Mouse (Mus musculus): ENCODE results near the gene Grin3b.

DNA sequence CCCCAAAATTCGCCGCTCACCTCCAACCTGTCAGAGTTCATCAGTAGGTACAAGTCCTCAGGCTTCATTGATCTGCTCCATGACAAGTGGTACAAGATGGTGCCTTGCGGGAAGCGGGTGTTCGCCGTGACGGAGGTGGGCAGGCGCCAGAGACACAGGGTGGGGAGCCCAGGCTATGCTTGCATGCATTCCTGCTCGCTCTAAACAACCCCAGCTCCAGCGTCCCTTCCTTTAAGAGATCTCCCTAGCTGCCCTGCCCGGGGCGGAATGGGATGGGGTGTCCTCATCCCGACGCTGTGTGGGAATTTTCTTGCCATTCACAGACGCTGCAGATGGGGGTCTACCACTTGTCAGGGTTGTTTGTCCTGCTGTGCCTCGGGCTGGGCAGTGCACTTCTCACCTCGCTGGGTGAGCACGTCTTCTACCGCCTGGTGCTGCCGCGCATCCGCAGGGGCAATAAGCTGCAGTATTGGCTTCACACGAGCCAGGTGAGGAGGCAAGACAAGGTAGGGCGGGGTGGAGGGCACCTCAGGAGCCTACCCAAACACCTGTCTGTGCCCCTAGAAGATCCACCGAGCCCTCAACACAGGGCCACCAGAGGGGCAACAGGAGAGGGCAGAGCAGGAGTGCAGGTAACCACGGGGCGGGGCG is 5.7 kb downstream of the Grin3b start:
- no peak for TF ChIP-seq CTCF (IDR thresholded peaks at IDR 0.05; ENCODE audit: borderline replicate concordance, extremely low read depth, insufficient read depth, insufficient read length)
- no peak for TF ChIP-seq POLR2A (IDR thresholded peaks at IDR 0.05; ENCODE audit: borderline replicate concordance, extremely low read depth, insufficient read depth, insufficient read length, poor library complexity, severe bottlenecking)

Data from brain, embryonic 14.5 days (tissue).